In genomic region chr17:29033569-29034061, GRCm38 (mm10) we compare ENCODE assay signal across 8 mouse cellular contexts. TPM values are rescaled to one million over a fixed set of nuclear protein-coding genes. Genes with fewer than 3 reads are reported as not detected.
DNase-seq lines count a peak whose midpoint lies in the region; ATAC-seq and TF ChIP-seq lines count a peak whose summit lies in the region.

No protein-coding gene starts in this region.

- H3K27me3 ChIP-seq in lung, embryonic 14.5 days (ENCODE audit: insufficient read depth, low read length), result no peaks in the 10 kb centered on the region
- no peaks in the 10 kb centered on the region for H3K27me3 ChIP-seq in embryonic facial prominence, embryonic 13.5 days
- H3K27me3 ChIP-seq in kidney, embryonic 14.5 days (ENCODE audit: control insufficient read depth, insufficient read depth, low read length), result no peaks in the 10 kb centered on the region

- H3K9ac ChIP-seq in lung, embryonic 14.5 days, result peak overlapping the region; percentile 99
- peak overlapping the region; percentile 97 for H3K9ac ChIP-seq in embryonic facial prominence, embryonic 13.5 days
- peak overlapping the region; percentile 97 for H3K9ac ChIP-seq in kidney, embryonic 14.5 days (ENCODE audit: low read depth, low read length)

- H3K4me1 ChIP-seq in lung, embryonic 14.5 days (ENCODE audit: insufficient read depth), result 0 out of 2 replicates have a peak, but pooled peaks cover 3% of the 10 kb centered on the region
- H3K4me1 ChIP-seq in embryonic facial prominence, embryonic 13.5 days, result peaks cover 31% of the 10 kb centered on the region
- H3K4me1 ChIP-seq in kidney, embryonic 14.5 days (ENCODE audit: control insufficient read depth, insufficient read depth, low read length), result peaks cover 5% of the 10 kb centered on the region; the same call in 1 of the 2 replicates

- ATAC-seq in lung, embryonic 14.5 days (ENCODE audit: insufficient read depth), result no peak
- no peak for ATAC-seq in embryonic facial prominence, embryonic 13.5 days (ENCODE audit: insufficient number of reproducible peaks, insufficient read depth, low FRiP score, low TSS enrichment, low read depth)
- no peak for ATAC-seq in kidney, embryonic 14.5 days (ENCODE audit: low FRiP score, low TSS enrichment)
- ATAC-seq in erythroid progenitor cell, adult 5-6 weeks (replicated peaks; ENCODE audit: low FRiP score, poor library complexity, severe bottlenecking), result no peak

- H3K9me3 ChIP-seq in lung, embryonic 14.5 days (ENCODE audit: low read depth, low read length), result no peaks in the 10 kb centered on the region
- no peaks in the 10 kb centered on the region for H3K9me3 ChIP-seq in embryonic facial prominence, embryonic 13.5 days
- no peaks in the 10 kb centered on the region for H3K9me3 ChIP-seq in kidney, embryonic 14.5 days (ENCODE audit: control insufficient read depth, low read length)

- peak overlapping the region; percentile 76 for H3K4me3 ChIP-seq in lung, embryonic 14.5 days (ENCODE audit: low read depth, low read length)
- peak overlapping the region; percentile 82 for H3K4me3 ChIP-seq in embryonic facial prominence, embryonic 13.5 days
- H3K4me3 ChIP-seq in kidney, embryonic 14.5 days (ENCODE audit: low read length), result peak overlapping the region; percentile 74

- peak overlapping the region; percentile 99 for H3K27ac ChIP-seq in lung, embryonic 14.5 days (ENCODE audit: low read depth)
- H3K27ac ChIP-seq in embryonic facial prominence, embryonic 13.5 days, result peak overlapping the region; percentile 99
- peak overlapping the region; percentile 99; the same call in 1 of the 2 replicates for H3K27ac ChIP-seq in kidney, embryonic 14.5 days (ENCODE audit: low read depth, low read length)

- WGBS in lung, embryonic 14.5 days, result 0% methylated on average over 6 of the region's 6 CpGs
- 0% methylated on average over 6 of the region's 6 CpGs for WGBS in embryonic facial prominence, embryonic 13.5 days
- under 1% methylated on average over 6 of the region's 6 CpGs for WGBS in kidney, embryonic 14.5 days

- TF ChIP-seq CTCF in lung, embryonic 14.5 days (IDR thresholded peaks at IDR 0.05; ENCODE audit: low read depth), result no peak

- peak overlapping the region; percentile 95 for H3K4me2 ChIP-seq in lung, embryonic 14.5 days
- peak overlapping the region; percentile 95 for H3K4me2 ChIP-seq in embryonic facial prominence, embryonic 13.5 days
- peak overlapping the region; percentile 94 for H3K4me2 ChIP-seq in kidney, embryonic 14.5 days (replicated peaks; ENCODE audit: low read depth, low read length)

- DNase-seq in lung, embryonic 14.5 days, result peak; percentile 44
- no peak for DNase-seq in lung, postnatal 14 days
- DNase-seq in naive thymus-derived CD4-positive, alpha-beta T cell, adult 2 months (ENCODE audit: low read depth), result peak; percentile 57
- no peak for DNase-seq in right cerebral cortex, adult 18-20 months
- no peak for DNase-seq in frontal cortex, postnatal 25 days (ENCODE audit: low spot score in 2 of 2)

- H3K36me3 ChIP-seq in lung, embryonic 14.5 days (ENCODE audit: insufficient read depth), result peaks cover 40% of the 10 kb centered on the region
- H3K36me3 ChIP-seq in embryonic facial prominence, embryonic 13.5 days, result peaks cover 25% of the 10 kb centered on the region
- peaks cover 23% of the 10 kb centered on the region for H3K36me3 ChIP-seq in kidney, embryonic 14.5 days (ENCODE audit: control insufficient read depth, insufficient read depth, low read length)

RNA-seq across cellular contexts. Expression of gene Srsf3, which starts 1.2 kb away (rescaled TPM):
- polyA plus RNA-seq in lung, embryonic 14.5 days (2014; fragmentation: Nextera tagmentation; extraction: Ambion mirVana), result 716 and 730 TPM in 2 replicates
- 702 and 727 TPM in 2 replicates for polyA plus RNA-seq in embryonic facial prominence, embryonic 13.5 days (2015; fragmentation: Nextera tagmentation; extraction: Ambion mirVana)
- 691 and 760 TPM in 2 replicates for polyA plus RNA-seq in kidney, embryonic 14.5 days (2014; fragmentation: Nextera tagmentation; extraction: Ambion mirVana)
- 336 and 352 TPM in 2 replicates for total RNA-seq in erythroid progenitor cell, adult 5-6 weeks (2015; ENCODE audit: low replicate concordance)
- total RNA-seq in erythroid progenitor cell, adult 5-6 weeks (2017; ENCODE audit: low replicate concordance), result 441 and 499 TPM in 2 replicates

RNA-seq across cellular contexts. Expression of gene Stk38, which starts 25.8 kb away (rescaled TPM):
- polyA plus RNA-seq in lung, embryonic 14.5 days (2014; fragmentation: Nextera tagmentation; extraction: Ambion mirVana), result 103 and 104 TPM in 2 replicates
- polyA plus RNA-seq in embryonic facial prominence, embryonic 13.5 days (2015; fragmentation: Nextera tagmentation; extraction: Ambion mirVana), result 114 and 129 TPM in 2 replicates
- polyA plus RNA-seq in kidney, embryonic 14.5 days (2014; fragmentation: Nextera tagmentation; extraction: Ambion mirVana), result 65.5 and 101 TPM in 2 replicates
- total RNA-seq in erythroid progenitor cell, adult 5-6 weeks (2015; ENCODE audit: low replicate concordance), result 112 and 129 TPM in 2 replicates
- 111 and 134 TPM in 2 replicates for total RNA-seq in erythroid progenitor cell, adult 5-6 weeks (2017; ENCODE audit: low replicate concordance)

RNA-seq across cellular contexts. Expression of gene Cdkn1a, which starts 57.2 kb away (rescaled TPM):
- 12.4 and 13.6 TPM in 2 replicates for polyA plus RNA-seq in lung, embryonic 14.5 days (2014; fragmentation: Nextera tagmentation; extraction: Ambion mirVana)
- 66.8 and 78.2 TPM in 2 replicates for polyA plus RNA-seq in embryonic facial prominence, embryonic 13.5 days (2015; fragmentation: Nextera tagmentation; extraction: Ambion mirVana)
- polyA plus RNA-seq in kidney, embryonic 14.5 days (2014; fragmentation: Nextera tagmentation; extraction: Ambion mirVana), result 37.4 and 45.6 TPM in 2 replicates
- total RNA-seq in erythroid progenitor cell, adult 5-6 weeks (2015; ENCODE audit: low replicate concordance), result 0.84 and 2.5 TPM in 2 replicates
- 2.3 TPM in 1 of 2 replicates, not detected in the other for total RNA-seq in erythroid progenitor cell, adult 5-6 weeks (2017; ENCODE audit: low replicate concordance)

Comparison
In these comparisons a context has a peak if more than half of its experiments do, and no peak if none do; other contexts are left out.
1. DNase-seq: peak in lung, embryonic 14.5 days (single experiment) and naive thymus-derived CD4-positive, alpha-beta T cell, adult 2 months (single experiment); none in lung, postnatal 14 days (single experiment), right cerebral cortex, adult 18-20 months (single experiment) and frontal cortex, postnatal 25 days (0 of 2).
2. Peak in every context shown above with its lines, with median percentiles within 50 percentile points of each other: H3K27ac ChIP-seq, H3K4me2 ChIP-seq, H3K4me3 ChIP-seq and H3K9ac ChIP-seq.